Mouse (Mus musculus) left cerebral cortex, postnatal 14 days (tissue): ENCODE results near the gene Gata2. TPM values are rescaled to one million over a fixed set of nuclear protein-coding genes. Genes with fewer than 3 reads are reported as not detected.

ENCODE experiments used
- DNase-seq, 2 experiments: peaks; one replicate each; pipeline ENCODE4 v3.0.0; 2021 to 2022; ENCODE audit warnings: low spot score in 2 of 2, mixed read lengths in 1 of 2
- intact Hi-C: fragments of 180-260 bp; cut with DNase I; formaldehyde crosslinking; loops from one replicate; pipeline ENCODE4 v1.15.1; 2025
- total RNA-seq, 2 experiments: library from RNA; stranded (reverse); gene quantifications; 2 replicates each; pipeline ENCODE4 v1.2.3; 2021

Gene Gata2
- total RNA-seq, 2 experiments from 2014 or later = 4.9 to 6.2 TPM

DNA sequence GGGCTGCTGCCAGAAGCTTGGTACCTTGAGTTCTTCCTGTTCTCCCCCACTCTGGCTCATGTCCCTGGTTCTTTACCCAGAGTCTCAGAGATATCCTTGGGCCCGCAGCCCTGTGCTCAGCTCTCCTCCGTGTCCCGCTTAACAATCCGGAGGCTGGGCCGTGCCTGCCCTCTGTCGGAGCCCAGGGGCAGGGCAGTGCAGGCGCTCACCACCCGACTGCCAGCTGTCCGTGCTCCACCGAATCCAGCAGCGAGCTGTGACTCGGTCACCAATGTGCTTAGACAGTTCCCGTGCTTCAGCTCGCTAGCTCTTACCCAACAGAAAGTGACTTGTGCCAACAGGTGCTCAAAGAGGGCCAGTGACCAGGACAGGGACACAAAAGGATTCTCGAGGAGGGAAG, 48.9 kb downstream of the Gata2 start:
- intact Hi-C loops = no loop called here
- DNase-seq = peak in 1 of 2 experiments; percentile 34

DNA sequence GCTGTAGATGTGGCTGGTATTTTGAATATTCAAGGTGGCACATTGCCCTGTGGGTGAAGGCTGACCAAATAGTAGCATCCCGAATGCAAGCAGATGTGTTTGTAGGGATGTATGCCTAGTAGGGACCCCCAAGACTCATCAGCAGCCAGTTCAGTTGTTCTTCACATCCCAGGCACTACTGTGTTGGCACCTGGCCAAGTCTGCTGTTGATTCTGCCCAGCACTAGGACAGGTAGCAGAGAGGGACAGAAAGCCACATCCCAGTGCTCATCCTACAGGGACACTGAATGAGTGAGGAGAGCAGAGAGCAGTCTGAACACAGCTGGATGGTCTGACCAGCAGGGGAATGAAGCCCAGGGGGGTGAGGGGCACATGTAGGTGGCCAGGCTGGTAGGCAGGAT, 55.5 kb downstream of the Gata2 start:
- DNase-seq = peak in 1 of 2 experiments; percentile 22
- intact Hi-C loops = no loop called here

DNA sequence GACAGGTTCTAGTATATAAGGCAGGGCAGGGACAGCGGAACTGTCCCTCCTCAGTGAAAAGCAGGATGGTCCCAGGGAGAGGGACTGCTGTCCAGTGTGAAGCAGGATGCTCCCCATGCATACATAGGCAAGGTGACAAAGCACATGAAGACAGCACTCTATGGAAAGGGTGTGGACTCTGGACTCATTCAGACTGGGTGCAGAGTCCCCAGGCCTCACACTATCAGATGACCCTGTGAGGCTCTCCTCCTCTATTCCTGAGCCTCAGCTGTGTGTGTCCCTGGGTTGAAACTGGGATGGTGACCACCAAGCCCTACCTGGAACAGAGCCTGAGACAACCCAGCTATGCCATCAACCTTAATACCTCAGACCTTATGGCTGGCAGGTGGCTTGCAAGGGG, 57.7 kb downstream of the Gata2 start:
- DNase-seq = no peak
- intact Hi-C loops = no loop called here

DNA sequence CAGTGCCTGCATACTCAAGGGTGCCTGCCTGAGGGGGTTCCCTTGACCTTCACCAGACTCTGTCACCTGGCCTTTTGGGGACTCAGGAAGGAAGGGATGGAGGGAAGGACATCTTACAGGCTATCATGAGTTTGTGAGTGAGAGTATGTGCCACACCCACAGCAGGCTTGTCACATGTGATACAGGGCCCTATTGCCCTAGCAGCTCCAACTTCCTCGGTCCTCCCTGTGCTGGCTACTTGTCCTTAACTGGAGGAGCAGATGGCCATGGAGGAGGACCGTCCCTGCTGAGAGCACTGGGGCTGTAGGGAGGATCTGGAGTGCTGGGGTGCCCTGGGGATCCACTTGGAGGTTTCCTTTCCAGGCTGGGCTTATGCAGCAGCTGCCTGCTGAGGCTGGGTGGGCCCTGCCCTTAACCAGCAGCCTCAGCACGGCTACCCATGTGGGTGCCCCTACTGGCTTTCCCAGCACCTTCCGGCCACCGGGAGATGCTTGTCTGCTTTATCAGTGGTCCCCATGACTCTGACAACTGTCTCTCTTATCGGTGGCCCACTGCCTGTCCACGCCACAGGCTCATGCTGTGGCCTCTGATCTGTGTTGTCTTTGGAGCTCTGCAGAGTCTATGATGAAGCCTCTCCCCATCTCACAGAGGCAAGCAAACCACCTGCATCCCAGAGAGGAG, 58.2 kb downstream of the Gata2 start:
- no peak for DNase-seq
- intact Hi-C loops = no loop called here

DNA sequence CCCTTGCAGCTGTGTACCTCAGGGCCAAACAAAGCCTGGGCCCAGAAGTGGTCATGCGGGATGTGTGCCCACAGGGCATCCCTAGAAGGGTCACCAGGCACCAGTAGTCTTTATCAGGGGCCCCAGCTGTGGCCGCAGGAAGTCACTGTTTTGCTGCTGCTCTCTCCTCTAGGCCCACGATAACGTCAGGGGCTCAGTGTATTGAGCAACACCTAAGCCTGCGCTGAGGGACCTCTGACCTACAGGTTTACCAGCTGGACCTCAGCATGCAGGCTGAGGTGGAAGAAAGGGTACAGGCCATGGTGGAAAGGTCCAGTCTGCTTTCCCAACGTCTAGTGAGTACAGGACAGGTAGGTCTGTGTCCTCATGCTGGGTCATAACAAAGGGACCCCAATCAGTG, 60.4 kb downstream of the Gata2 start:
- no peak for DNase-seq
- intact Hi-C loops = no loop called here

DNA sequence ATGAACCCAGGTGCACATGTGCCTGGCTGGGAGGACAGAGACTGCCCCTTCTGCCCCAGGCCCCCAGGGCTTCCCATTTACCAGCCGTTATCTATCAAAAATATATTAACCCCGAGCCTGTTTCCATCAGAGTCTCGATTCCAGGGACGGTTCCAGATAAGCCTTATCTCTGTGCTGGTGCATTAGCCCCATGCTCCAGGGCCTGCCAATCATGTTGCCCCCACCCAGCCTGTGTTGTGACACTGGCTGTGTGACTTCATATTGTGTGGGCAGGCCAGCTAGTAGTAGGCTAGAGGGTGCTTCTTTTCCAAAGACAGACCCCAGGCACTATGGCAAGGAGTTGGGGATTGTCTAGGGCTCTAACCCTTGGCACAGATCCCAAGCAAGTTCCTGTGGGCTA, 61.7 kb downstream of the Gata2 start:
- DNase-seq = no peak
- intact Hi-C loops = no loop called here

Other genes starting within 250 kb of the Gata2 start
- gene H1fx, start 212.3 kb upstream of the Gata2 start, total RNA-seq = 10 to 100 TPM; 61.9 to 84.0 TPM
- 100 to 1,000 TPM; 319 to 329 TPM for gene Rab7, start 148.6 kb upstream of the Gata2 start, total RNA-seq
- gene Rpn1, start 109.4 kb upstream of the Gata2 start, total RNA-seq = 100 to 1,000 TPM; 166 to 168 TPM
- not detected for gene Dnajb8, start 28.4 kb downstream of the Gata2 start, total RNA-seq